Mouse (Mus musculus): ENCODE results near the gene Olfr745. TPM values are rescaled to one million over a fixed set of nuclear protein-coding genes. Genes with fewer than 3 reads are reported as not detected.

The Olfr745 gene
- not detected in 2 replicates for polyA plus RNA-seq (2014; fragmentation: Nextera tagmentation; extraction: Ambion mirVana)

DNA sequence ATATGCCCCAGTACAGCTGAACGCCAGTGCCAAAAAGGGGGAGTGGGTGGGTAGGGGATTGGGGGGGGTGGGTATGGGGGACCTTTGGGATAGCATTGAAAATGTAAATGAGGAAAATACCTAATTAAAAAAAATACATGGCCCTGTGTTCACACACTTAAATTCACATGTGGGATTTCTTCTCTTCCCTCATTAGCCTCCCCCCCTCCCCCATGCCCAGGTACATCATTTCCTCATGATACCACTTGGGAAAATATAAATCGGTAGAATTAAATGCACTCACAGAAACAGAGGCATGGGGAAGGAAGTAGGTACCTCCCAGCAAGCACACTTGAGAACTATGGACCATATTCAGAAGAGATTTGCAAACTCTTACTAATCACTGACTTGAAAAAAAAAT lies at the start of gene Olfr745:
TSS of gene Olfr745 (plus strand) at position 301 of the 400 bp plus-strand sequence.
- ATAC-seq (ENCODE audit: low FRiP score, low TSS enrichment), result no peak
- Histone ChIP-seq H3K9me3 (ENCODE audit: control insufficient read depth, low read length) (no peaks in the 10 kb centered on the region), H3K4me1 (ENCODE audit: control insufficient read depth, insufficient read depth, low read length) (no peaks in the 10 kb centered on the region), H3K27ac (ENCODE audit: low read depth, low read length) (no peak within 1 kb of the TSS), H3K36me3 (ENCODE audit: control insufficient read depth, insufficient read depth, low read length) (no peaks in the 10 kb centered on the region), H3K9ac (ENCODE audit: low read depth, low read length) (no peak within 1 kb of the TSS), H3K4me2 (replicated peaks; ENCODE audit: low read depth, low read length) (no peak within 1 kb of the TSS), H3K27me3 (ENCODE audit: control insufficient read depth, insufficient read depth, low read length) (no peaks in the 10 kb centered on the region), H3K4me3 (ENCODE audit: low read length) (no peak within 1 kb of the TSS)
- 83% methylated on average over 2 of the region's 2 CpGs for WGBS

DNA sequence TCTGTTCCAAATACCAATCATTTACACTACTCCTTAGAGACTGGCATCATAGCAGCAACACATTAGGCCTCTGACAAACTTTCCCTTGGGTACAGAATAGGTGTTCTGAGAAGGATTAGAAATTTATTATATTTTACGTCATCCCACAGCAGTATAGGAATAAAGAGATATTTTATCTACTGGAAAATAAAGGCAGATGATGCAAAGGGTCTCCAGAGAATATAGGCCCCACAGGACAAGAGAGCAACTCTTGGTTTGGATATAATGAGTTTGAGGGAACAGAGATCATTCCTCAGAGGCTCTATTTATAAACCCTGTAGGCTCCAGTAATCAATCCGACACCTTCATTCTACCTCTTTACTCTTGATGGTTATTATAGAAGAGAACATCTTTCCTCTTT lies 24.6 kb upstream of the Olfr745 start, which contains the start of gene Olfr744:
TSS of gene Olfr744 (plus strand) at position 301 of the 400 bp plus-strand sequence.
- H3K4me2 ChIP-seq (replicated peaks; ENCODE audit: low read depth, low read length), result no peak within 1 kb of the TSS
- no peak within 1 kb of the TSS for H3K4me3 ChIP-seq (ENCODE audit: low read length)
- no peaks in the 10 kb centered on the region for H3K27me3 ChIP-seq (ENCODE audit: control insufficient read depth, insufficient read depth, low read length)
- H3K27ac ChIP-seq (ENCODE audit: low read depth, low read length), result no peak within 1 kb of the TSS
- no peaks in the 10 kb centered on the region for H3K4me1 ChIP-seq (ENCODE audit: control insufficient read depth, insufficient read depth, low read length)
- no peaks in the 10 kb centered on the region for H3K9me3 ChIP-seq (ENCODE audit: control insufficient read depth, low read length)
- ATAC-seq (ENCODE audit: low FRiP score, low TSS enrichment), result no peak
- H3K36me3 ChIP-seq (ENCODE audit: control insufficient read depth, insufficient read depth, low read length), result no peaks in the 10 kb centered on the region
- H3K9ac ChIP-seq (ENCODE audit: low read depth, low read length), result no peak within 1 kb of the TSS
- WGBS, result 92% methylated on average over 2 of the region's 2 CpGs

DNA sequence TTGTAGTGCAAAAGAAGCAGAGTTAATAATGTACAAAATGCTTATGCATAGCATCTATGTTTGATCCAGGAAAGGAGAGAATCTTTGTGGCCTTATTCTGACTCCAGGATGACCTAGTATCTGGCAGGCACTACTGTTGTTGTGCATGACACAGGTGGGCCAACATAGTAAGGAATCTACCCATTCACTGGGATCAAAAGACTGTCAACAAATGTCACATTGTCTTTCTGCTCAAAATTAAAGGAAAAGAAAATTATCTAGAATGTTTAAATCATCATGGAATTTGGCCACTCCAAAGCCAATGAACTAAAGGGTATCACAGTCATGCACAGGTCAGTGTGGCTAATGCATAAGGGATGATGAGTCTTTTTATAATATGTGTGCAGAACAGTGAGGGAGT lies 7.6 kb downstream of the Olfr745 start, which contains the start of gene Olfr746:
TSS of gene Olfr746 (plus strand) at position 301 of the 400 bp plus-strand sequence.
- Histone ChIP-seq H3K4me3 (ENCODE audit: low read length) (no peak within 1 kb of the TSS), H3K9me3 (ENCODE audit: control insufficient read depth, low read length) (no peaks in the 10 kb centered on the region), H3K4me2 (replicated peaks; ENCODE audit: low read depth, low read length) (no peak within 1 kb of the TSS), H3K36me3 (ENCODE audit: control insufficient read depth, insufficient read depth, low read length) (no peaks in the 10 kb centered on the region), H3K9ac (ENCODE audit: low read depth, low read length) (no peak within 1 kb of the TSS), H3K27me3 (ENCODE audit: control insufficient read depth, insufficient read depth, low read length) (no peaks in the 10 kb centered on the region), H3K27ac (ENCODE audit: low read depth, low read length) (no peak within 1 kb of the TSS), H3K4me1 (ENCODE audit: control insufficient read depth, insufficient read depth, low read length) (no peaks in the 10 kb centered on the region)
- ATAC-seq (ENCODE audit: low FRiP score, low TSS enrichment), result no peak

DNA sequence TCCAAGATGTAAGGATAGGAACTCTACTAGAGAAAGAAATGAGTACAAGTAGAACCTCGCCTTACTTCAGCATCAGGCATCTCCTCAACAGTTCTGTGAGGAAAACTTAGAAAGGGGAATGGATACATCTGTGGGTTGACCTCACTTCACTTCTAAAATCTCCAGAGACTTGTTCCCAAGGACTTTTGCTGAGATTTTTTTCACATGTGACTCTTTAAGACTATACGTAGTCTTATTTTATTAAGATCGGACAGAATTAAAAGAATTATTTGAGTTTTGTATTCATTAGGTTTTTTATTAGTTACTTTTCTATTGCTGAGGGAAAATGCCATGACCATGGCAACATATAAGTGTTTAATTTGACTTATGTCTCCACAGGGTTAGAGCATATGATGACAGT lies 53.9 kb downstream of the Olfr745 start, which contains the start of gene Olfr747:
TSS of gene Olfr747 (minus strand) at position 101 of the 400 bp plus-strand sequence.
- Histone ChIP-seq H3K27ac (ENCODE audit: low read depth, low read length) (no peak within 1 kb of the TSS), H3K4me3 (ENCODE audit: low read length) (no peak within 1 kb of the TSS), H3K4me2 (replicated peaks; ENCODE audit: low read depth, low read length) (no peak within 1 kb of the TSS), H3K4me1 (ENCODE audit: control insufficient read depth, insufficient read depth, low read length) (no peaks in the 10 kb centered on the region), H3K36me3 (ENCODE audit: control insufficient read depth, insufficient read depth, low read length) (no peaks in the 10 kb centered on the region), H3K9ac (ENCODE audit: low read depth, low read length) (no peak within 1 kb of the TSS), H3K9me3 (ENCODE audit: control insufficient read depth, low read length) (no peaks in the 10 kb centered on the region), H3K27me3 (ENCODE audit: control insufficient read depth, insufficient read depth, low read length) (no peaks in the 10 kb centered on the region)
- WGBS, result 89% methylated on average over 3 of the region's 3 CpGs
- ATAC-seq (ENCODE audit: low FRiP score, low TSS enrichment), result no peak

Other genes starting within 250 kb of the Olfr745 start
- gene Olfr738, start 231.8 kb upstream of the Olfr745 start, polyA plus RNA-seq (2014; fragmentation: Nextera tagmentation; extraction: Ambion mirVana), result not detected in 2 replicates
- not detected in 2 replicates for gene Olfr739, start 220.8 kb upstream of the Olfr745 start, polyA plus RNA-seq (2014; fragmentation: Nextera tagmentation; extraction: Ambion mirVana)
- gene Olfr740, start 193.8 kb upstream of the Olfr745 start, polyA plus RNA-seq (2014; fragmentation: Nextera tagmentation; extraction: Ambion mirVana), result not detected in 2 replicates
- gene Olfr741, start 166.7 kb upstream of the Olfr745 start, polyA plus RNA-seq (2014; fragmentation: Nextera tagmentation; extraction: Ambion mirVana), result not detected in 2 replicates
- not detected in 2 replicates for gene Olfr742, start 135.8 kb upstream of the Olfr745 start, polyA plus RNA-seq (2014; fragmentation: Nextera tagmentation; extraction: Ambion mirVana)
- not detected in 2 replicates for gene Olfr743, start 117.5 kb upstream of the Olfr745 start, polyA plus RNA-seq (2014; fragmentation: Nextera tagmentation; extraction: Ambion mirVana)
- gene Olfr744, start 24.5 kb upstream of the Olfr745 start, polyA plus RNA-seq (2014; fragmentation: Nextera tagmentation; extraction: Ambion mirVana), result not detected in 2 replicates
- gene Olfr746, start 7.7 kb downstream of the Olfr745 start, polyA plus RNA-seq (2014; fragmentation: Nextera tagmentation; extraction: Ambion mirVana), result not detected in 2 replicates
- gene Olfr747, start 53.8 kb downstream of the Olfr745 start, polyA plus RNA-seq (2014; fragmentation: Nextera tagmentation; extraction: Ambion mirVana), result not detected in 2 replicates
- not detected in 2 replicates for gene Olfr748, start 68.0 kb downstream of the Olfr745 start, polyA plus RNA-seq (2014; fragmentation: Nextera tagmentation; extraction: Ambion mirVana)
- gene Olfr749, start 105.7 kb downstream of the Olfr745 start, polyA plus RNA-seq (2014; fragmentation: Nextera tagmentation; extraction: Ambion mirVana), result not detected in 2 replicates
- gene Ttc5, start 146.1 kb downstream of the Olfr745 start, polyA plus RNA-seq (2014; fragmentation: Nextera tagmentation; extraction: Ambion mirVana), result 83.3 and 86.6 TPM in 2 replicates
- gene Ccnb1ip1, start 168.3 kb downstream of the Olfr745 start, polyA plus RNA-seq (2014; fragmentation: Nextera tagmentation; extraction: Ambion mirVana), result not detected in 2 replicates
- gene Parp2, start 168.5 kb downstream of the Olfr745 start, polyA plus RNA-seq (2014; fragmentation: Nextera tagmentation; extraction: Ambion mirVana), result 75.8 and 75.9 TPM in 2 replicates
- 10.3 and 10.6 TPM in 2 replicates for gene Tep1, start 231.2 kb downstream of the Olfr745 start, polyA plus RNA-seq (2014; fragmentation: Nextera tagmentation; extraction: Ambion mirVana)